Mouse (Mus musculus) limb, embryonic 12.5 days (tissue): ENCODE results near the gene Ttll7. TPM values are rescaled to one million over a fixed set of nuclear protein-coding genes. Genes with fewer than 3 reads are reported as not detected.
A peak's percentile ranks its signal among the peaks of the same experiment; 100 is the strongest.

Experiments
- ATAC-seq: fragments of 200-750 bp; cut with Nextera tagmentation; 2 replicates; pipeline ENCODE4 v1.8.0; 2017; ENCODE audit warnings: low read depth, moderate TSS enrichment; ENCODE audit not compliant: insufficient number of reproducible peaks, insufficient read depth, low FRiP score, low TSS enrichment
- H3K27ac ChIP-seq: fragments of 300-500 bp; sonication (generic); 2 replicates; pipeline ENCODE4 v1.5.1; 2016; ENCODE audit warnings: mild to moderate bottlenecking, moderate library complexity
- H3K27me3 ChIP-seq: fragments of 300-500 bp; sonication (generic); 2 replicates; pipeline ENCODE4 v1.6.1; 2016; ENCODE audit warnings: mild to moderate bottlenecking, moderate library complexity
- H3K36me3 ChIP-seq: fragments of 300-500 bp; sonication (generic); 2 replicates; pipeline ENCODE4 v1.6.1; 2016; ENCODE audit warnings: mild to moderate bottlenecking, moderate library complexity
- H3K4me1 ChIP-seq: fragments of 300-500 bp; sonication (generic); replicated peaks from 2 replicates; pipeline ENCODE4 v1.6.1; 2016
- H3K4me2 ChIP-seq: fragments of 300-500 bp; sonication (generic); 2 replicates; pipeline ENCODE4 v1.6.1; 2016; ENCODE audit warnings: mild to moderate bottlenecking, moderate library complexity
- H3K4me3 ChIP-seq: fragments of 300-500 bp; sonication (generic); replicated peaks from 2 replicates; pipeline ENCODE4 v1.5.1; 2016; ENCODE audit warnings: mild to moderate bottlenecking
- H3K9ac ChIP-seq: fragments of 300-500 bp; sonication (generic); replicated peaks from 2 replicates; pipeline ENCODE4 v1.6.1; 2016; ENCODE audit warnings: mild to moderate bottlenecking, moderate library complexity
- H3K9me3 ChIP-seq: fragments of 300-500 bp; sonication (generic); 2 replicates; pipeline ENCODE4 v1.6.1; 2016; ENCODE audit warnings: mild to moderate bottlenecking, moderate library complexity
- WGBS: fragments of 180-500 bp; shearing (Covaris S2); methylation state at CpG from one replicate; pipeline ENCODE4 v1.1.7; 2016; 5-methylcytosine and 5-hydroxymethylcytosine counted together
- polyA plus RNA-seq: library from polyadenylated mRNA; unstranded; fragments of >200 nt; fragmentation: Nextera tagmentation; extraction: Ambion mirVana; gene quantifications from 2 replicates; pipeline ENCODE4 v1.2.1, GENCODE M21; 2016

The Ttll7 gene
- polyA plus RNA-seq, 1 experiment from 2014 or later, result 2.3 TPM

DNA sequence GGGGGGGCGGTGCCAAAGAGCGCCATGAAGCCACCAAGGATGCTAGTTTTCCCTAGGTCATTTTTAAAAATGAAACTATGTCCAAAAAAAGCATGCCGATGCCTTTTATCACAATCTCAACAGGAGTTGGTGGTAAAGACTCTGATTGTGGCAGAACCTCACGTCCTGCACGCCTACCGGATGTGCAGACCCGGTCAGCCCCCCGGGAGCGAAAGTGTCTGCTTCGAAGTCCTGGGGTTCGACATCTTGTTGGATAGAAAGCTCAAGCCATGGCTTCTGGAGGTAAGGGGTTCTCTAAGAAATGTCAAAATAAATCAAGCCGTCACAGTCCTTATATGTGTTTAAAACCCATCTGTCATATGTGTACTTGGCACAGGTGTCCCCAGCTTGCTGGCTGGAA is 60.9 kb downstream of the Ttll7 start:
- no peak for ATAC-seq
- H3K9ac ChIP-seq, result no peak overlapping the region
- no peak overlapping the region for H3K27ac ChIP-seq
- no peaks in the 10 kb centered on the region for H3K36me3 ChIP-seq
- WGBS, result 91% methylated on average over 12 of the region's 12 CpGs
- 0 out of 2 replicates have a peak, but pooled peaks cover 3% of the 10 kb centered on the region for H3K4me1 ChIP-seq
- no peak overlapping the region for H3K4me2 ChIP-seq
- H3K9me3 ChIP-seq, result no peaks in the 10 kb centered on the region
- no peak overlapping the region for H3K4me3 ChIP-seq
- H3K27me3 ChIP-seq, result 0 out of 2 replicates have a peak, but pooled peaks cover 3% of the 10 kb centered on the region

DNA sequence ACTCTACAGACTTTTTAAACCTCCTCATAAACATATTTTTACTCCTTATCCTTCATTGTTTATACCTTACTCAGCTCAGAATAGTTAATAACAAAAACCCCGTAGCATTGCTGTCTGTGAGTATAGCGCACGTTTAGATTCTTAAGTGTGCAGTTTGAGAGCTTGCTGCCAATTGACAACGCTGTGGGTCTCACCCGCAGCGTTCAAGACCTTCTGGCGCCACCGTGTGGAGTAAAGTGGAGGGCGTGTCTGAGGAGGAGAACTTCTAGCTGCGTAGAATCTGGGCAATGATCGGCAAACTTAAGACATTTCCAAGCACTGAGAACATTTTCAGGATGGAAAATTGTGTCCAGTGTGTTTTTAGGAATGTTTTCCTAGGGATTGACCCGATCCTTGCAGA is 62.6 kb downstream of the Ttll7 start:
- Histone ChIP-seq H3K4me2 (no peak overlapping the region), H3K36me3 (no peaks in the 10 kb centered on the region), H3K4me3 (no peak overlapping the region), H3K27me3 (0 out of 2 replicates have a peak, but pooled peaks cover 3% of the 10 kb centered on the region), H3K9ac (no peak overlapping the region), H3K9me3 (no peaks in the 10 kb centered on the region), H3K27ac (no peak overlapping the region), H3K4me1 (peaks cover 3% of the 10 kb centered on the region; the same call in 1 of the 2 replicates)
- no peak for ATAC-seq
- WGBS, result 13% methylated on average over 12 of the region's 12 CpGs

- Histone ChIP-seq H3K36me3 (no peaks in the 10 kb centered on the region), H3K9ac (no peak overlapping the region; the same call in 1 of the 2 replicates), H3K9me3 (no peaks in the 10 kb centered on the region), H3K4me2 (no peak overlapping the region), H3K27me3 (0 out of 2 replicates have a peak, but pooled peaks cover 3% of the 10 kb centered on the region), H3K4me3 (no peak overlapping the region), H3K27ac (no peak overlapping the region), H3K4me1 (peaks cover 3% of the 10 kb centered on the region; the same call in 1 of the 2 replicates)
- no peak for ATAC-seq
- 55% methylated on average over 8 of the region's 8 CpGs for WGBS
Measured at GRCm38 (mm10) chr3:146917891-146918290, 65.7 kb downstream of the Ttll7 start.

DNA sequence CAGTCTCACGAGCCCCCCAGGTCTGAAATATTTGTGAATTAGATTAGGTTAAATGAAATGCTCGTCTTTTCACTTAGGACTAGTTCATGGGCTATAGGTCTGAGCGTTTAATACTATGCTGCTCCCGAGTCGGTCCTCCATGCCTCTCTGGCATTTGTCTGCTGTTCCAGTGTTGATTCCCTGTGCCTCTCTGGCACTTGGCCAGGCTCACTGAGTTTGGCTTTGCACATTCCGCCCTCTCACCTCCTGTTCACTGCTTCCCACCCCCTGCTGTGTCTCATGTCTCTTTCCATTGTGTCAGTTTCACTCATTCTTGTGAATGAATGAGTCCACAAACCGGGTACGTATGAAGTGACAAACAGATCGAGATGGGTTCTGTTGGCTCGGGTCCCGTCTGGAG is 66.2 kb downstream of the Ttll7 start:
- no peak overlapping the region for H3K4me3 ChIP-seq
- H3K9me3 ChIP-seq, result no peaks in the 10 kb centered on the region
- peaks cover 3% of the 10 kb centered on the region; the same call in 1 of the 2 replicates for H3K4me1 ChIP-seq
- no peak overlapping the region for H3K9ac ChIP-seq
- H3K27ac ChIP-seq, result no peak overlapping the region
- H3K4me2 ChIP-seq, result no peak overlapping the region
- no peak for ATAC-seq
- 87% methylated on average over 11 of the region's 11 CpGs for WGBS
- H3K27me3 ChIP-seq, result 0 out of 2 replicates have a peak, but pooled peaks cover 3% of the 10 kb centered on the region
- no peaks in the 10 kb centered on the region for H3K36me3 ChIP-seq

GRCm38 (mm10) chr3:146927311-146928015 is 75.3 kb downstream of the Ttll7 start:
- Histone ChIP-seq H3K27ac (no peak overlapping the region), H3K4me1 (no peaks in the 10 kb centered on the region), H3K27me3 (no peaks in the 10 kb centered on the region), H3K9ac (no peak overlapping the region), H3K4me3 (no peak overlapping the region), H3K36me3 (0 out of 2 replicates have a peak, but pooled peaks cover 7% of the 10 kb centered on the region), H3K9me3 (no peaks in the 10 kb centered on the region), H3K4me2 (no peak overlapping the region)
- ATAC-seq, result no peak
- 83% methylated on average over 6 of the region's 6 CpGs for WGBS

DNA sequence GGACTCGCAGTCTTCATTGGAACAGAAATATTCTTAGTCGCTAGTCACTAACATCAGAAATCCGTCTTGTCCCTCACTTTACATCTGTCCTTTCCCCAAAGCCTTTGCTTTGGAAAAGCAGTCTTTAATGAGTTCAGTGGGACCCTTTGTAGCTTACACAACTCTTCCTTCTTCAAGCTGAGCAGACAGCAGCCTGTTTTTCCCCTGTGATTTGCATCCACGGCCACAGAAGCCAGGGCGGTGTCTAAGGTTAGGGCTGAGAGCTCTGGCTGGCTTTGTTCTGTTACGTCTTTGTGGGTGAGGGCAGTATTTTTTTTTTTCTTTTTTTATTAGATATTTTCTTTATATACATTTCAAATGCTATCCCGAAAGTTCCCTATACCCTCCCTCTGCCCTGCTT is 76.0 kb downstream of the Ttll7 start:
- Histone ChIP-seq H3K4me1 (no peaks in the 10 kb centered on the region), H3K4me3 (no peak overlapping the region), H3K27me3 (no peaks in the 10 kb centered on the region), H3K4me2 (no peak overlapping the region), H3K9ac (no peak overlapping the region), H3K27ac (no peak overlapping the region), H3K9me3 (no peaks in the 10 kb centered on the region), H3K36me3 (0 out of 2 replicates have a peak, but pooled peaks cover 7% of the 10 kb centered on the region)
- whole genome bisulfite sequencing, result 90% methylated on average over 7 of the region's 7 CpGs
- no peak for ATAC-seq

- Histone ChIP-seq H3K4me1 (no peaks in the 10 kb centered on the region), H3K36me3 (0 out of 2 replicates have a peak, but pooled peaks cover 7% of the 10 kb centered on the region), H3K9ac (no peak overlapping the region), H3K27me3 (no peaks in the 10 kb centered on the region), H3K4me3 (no peak overlapping the region), H3K27ac (no peak overlapping the region), H3K4me2 (no peak overlapping the region), H3K9me3 (no peaks in the 10 kb centered on the region)
- 82% methylated on average over 5 of the region's 5 CpGs for WGBS
- no peak for ATAC-seq
Measured at GRCm38 (mm10) chr3:146929011-146929410, 76.8 kb downstream of the Ttll7 start.

DNA sequence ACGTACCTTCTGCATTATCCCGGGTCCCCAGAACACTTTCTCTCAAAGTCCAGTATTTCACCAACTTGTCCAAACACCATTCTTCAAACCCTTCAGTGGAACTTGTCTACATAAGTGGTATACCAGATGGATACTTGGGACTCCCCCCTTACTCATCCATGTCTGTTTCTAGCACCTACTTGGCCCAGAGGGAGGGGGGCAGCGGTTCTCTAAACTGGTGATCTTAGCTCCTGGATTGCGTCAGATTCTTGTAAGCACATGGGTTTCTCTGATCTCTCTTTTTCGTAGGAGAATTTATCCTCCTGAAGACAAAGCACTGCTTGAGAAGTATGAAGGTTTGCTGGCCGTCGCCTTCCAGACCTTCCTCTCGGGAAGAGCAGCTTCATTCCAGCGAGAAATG is 79.0 kb downstream of the Ttll7 start:
- Histone ChIP-seq H3K9ac (no peak overlapping the region), H3K4me2 (no peak overlapping the region), H3K27me3 (no peaks in the 10 kb centered on the region), H3K36me3 (peaks cover 13% of the 10 kb centered on the region; the same call in 1 of the 2 replicates), H3K4me3 (no peak overlapping the region), H3K27ac (no peak overlapping the region), H3K4me1 (no peaks in the 10 kb centered on the region), H3K9me3 (no peaks in the 10 kb centered on the region)
- no peak for ATAC-seq
- 90% methylated on average over 9 of the region's 9 CpGs for WGBS

GRCm38 (mm10) chr3:146932506-146932905 is 80.3 kb downstream of the Ttll7 start:
- ATAC-seq, result no peak
- 75% methylated on average over 5 of the region's 5 CpGs for WGBS

DNA sequence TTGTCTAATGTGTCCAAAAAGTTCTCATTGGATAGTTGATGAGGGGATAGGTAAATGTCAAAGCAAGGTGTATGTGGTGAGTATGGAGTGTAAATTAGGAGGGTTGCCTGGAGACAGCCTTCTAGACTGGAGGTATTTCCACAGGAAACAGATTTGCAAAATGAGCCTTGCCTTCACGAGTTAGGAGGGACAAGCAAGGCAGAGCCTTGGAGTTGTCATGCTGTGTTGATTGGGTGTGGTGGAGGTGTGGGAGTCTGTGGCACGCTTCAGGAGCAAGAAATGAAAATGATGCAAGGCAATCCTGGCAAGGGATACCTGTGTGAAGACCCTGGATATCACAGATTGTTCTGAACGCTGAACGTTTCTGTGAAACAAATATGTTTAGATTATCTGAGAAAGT is 84.7 kb downstream of the Ttll7 start:
- Histone ChIP-seq H3K4me1 (peaks cover 3% of the 10 kb centered on the region; the same call in 1 of the 2 replicates), H3K36me3 (peaks cover 9% of the 10 kb centered on the region; the same call in 1 of the 2 replicates), H3K9ac (no peak overlapping the region), H3K4me3 (no peak overlapping the region), H3K4me2 (no peak overlapping the region), H3K27ac (no peak overlapping the region), H3K27me3 (no peaks in the 10 kb centered on the region), H3K9me3 (no peaks in the 10 kb centered on the region)
- no peak for ATAC-seq
- WGBS, result 76% methylated on average over 4 of the region's 4 CpGs

More at GRCm38 (mm10) chr3:146932506-146932905, 80.3 kb downstream of the Ttll7 start:
- Histone ChIP-seq H3K4me1 (no peaks in the 10 kb centered on the region), H3K9me3 (no peaks in the 10 kb centered on the region), H3K4me2 (no peak overlapping the region), H3K9ac (no peak overlapping the region), H3K36me3 (peaks cover 13% of the 10 kb centered on the region; the same call in 1 of the 2 replicates), H3K27ac (no peak overlapping the region), H3K27me3 (no peaks in the 10 kb centered on the region), H3K4me3 (no peak overlapping the region)

GRCm38 (mm10) chr3:146939391-146940250 is 87.5 kb downstream of the Ttll7 start:
- Histone ChIP-seq H3K36me3 (peaks cover 7% of the 10 kb centered on the region; the same call in 1 of the 2 replicates), H3K9ac (no peak overlapping the region)

More at GRCm38 (mm10) chr3:146939391-146940250, 87.5 kb downstream of the Ttll7 start:
- 29% methylated on average over 21 of the region's 21 CpGs for WGBS
- peak overlapping the region; percentile 40 for H3K4me2 ChIP-seq
- H3K27me3 ChIP-seq, result 0 out of 2 replicates have a peak, but pooled peaks cover 4% of the 10 kb centered on the region
- peaks cover 3% of the 10 kb centered on the region; the same call in 1 of the 2 replicates for H3K4me1 ChIP-seq
- peak; percentile 71 for ATAC-seq
- H3K9me3 ChIP-seq, result no peaks in the 10 kb centered on the region
- no peak overlapping the region for H3K27ac ChIP-seq
- H3K4me3 ChIP-seq, result peak overlapping the region; percentile 17
